Mouse (Mus musculus) cerebellum, postnatal 36 days (tissue): ENCODE measurements around the gene Smr3a.

Experiments
- DNase-seq, 2 experiments: peaks; one replicate each; pipeline ENCODE4 v3.0.0; 2021 to 2022; ENCODE audit warnings: mixed read lengths in 2 of 2

The Smr3a gene

GRCm38 (mm10) chr5:88002249-88002648 is at the start of gene Smr3a:
Gene Smr3a, plus strand, starts transcription at chr5:88002549.
- no peak for DNase-seq

- DNase-seq = no peak
These were observed 33.1 kb upstream of the Smr3a start, which contains the start of the genes 2310003L06Rik and Gm28434 for GRCm38 (mm10) chr5:87969201-87969600. Gene 2310003L06Rik, plus strand, starts transcription at chr5:87969459. Gene Gm28434, plus strand, starts transcription at chr5:87969517.

GRCm38 (mm10) chr5:87979139-87979538 is 23.2 kb upstream of the Smr3a start, which contains the start of gene Cabs1:
Gene Cabs1, plus strand, starts transcription at chr5:87979439.
- no peak for DNase-seq

GRCm38 (mm10) chr5:87982468-87983214 is 19.7 kb upstream of the Smr3a start:
- no peak for DNase-seq

DNA sequence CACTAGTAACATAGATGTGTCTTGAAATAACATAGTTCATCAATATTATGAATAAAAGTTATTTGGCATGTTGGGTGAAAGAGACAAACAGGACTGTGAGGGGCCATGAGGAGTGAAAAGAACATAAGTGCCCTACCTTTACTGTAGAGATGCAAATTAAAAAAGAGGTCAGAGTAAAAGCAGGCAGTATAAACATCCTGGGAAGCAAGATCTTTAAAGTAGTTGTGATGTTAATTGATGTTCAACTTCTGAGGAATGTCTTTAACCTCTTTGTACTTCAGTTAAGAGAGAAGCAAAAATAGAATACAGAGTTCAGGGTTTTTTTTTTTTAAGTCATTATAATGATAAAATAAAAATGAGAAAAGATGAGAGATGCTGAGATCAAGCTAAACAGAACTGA is 2.9 kb downstream of the Smr3a start:
- DNase-seq = no peak
